Mouse (Mus musculus) hindbrain, embryonic 11.5 days (tissue): ENCODE measurements around the gene Osbpl8. TPM values are rescaled to one million over a fixed set of nuclear protein-coding genes. Genes with fewer than 3 reads are reported as not detected.
A peak's percentile ranks its signal among the peaks of the same experiment; 100 is the strongest.

Source experiments
- ATAC-seq: fragments of 200-750 bp; cut with Nextera tagmentation; 2 replicates; pipeline ENCODE4 v1.8.0; 2017; ENCODE audit warnings: mild to moderate bottlenecking, moderate TSS enrichment, moderate library complexity; ENCODE audit not compliant: low FRiP score
- DNase-seq: peaks from one replicate; pipeline ENCODE4 v3.0.0-alpha.2; 2015; ENCODE audit warnings: low spot score
- H3K27ac ChIP-seq: fragments of 300-500 bp; sonication (generic); 2 replicates; pipeline ENCODE4 v1.5.1; 2014; ENCODE audit warnings: mild to moderate bottlenecking, low read depth, low read length
- H3K27me3 ChIP-seq: fragments of 300-500 bp; sonication (generic); 2 replicates; pipeline ENCODE4 v1.6.1; 2014; ENCODE audit warnings: mild to moderate bottlenecking, low read length, moderate library complexity, mixed read lengths; ENCODE audit not compliant: control insufficient read depth, insufficient read depth
- H3K36me3 ChIP-seq: fragments of 300-500 bp; sonication (generic); 2 replicates; pipeline ENCODE4 v1.6.1; 2014; ENCODE audit warnings: mild to moderate bottlenecking, low read length, moderate library complexity, mixed read lengths; ENCODE audit not compliant: control insufficient read depth, insufficient read depth
- H3K4me1 ChIP-seq: fragments of 300-500 bp; sonication (generic); replicated peaks from 2 replicates; pipeline ENCODE4 v1.6.1; 2014; ENCODE audit warnings: low read length, mixed read lengths; ENCODE audit not compliant: control insufficient read depth, insufficient read depth
- H3K4me2 ChIP-seq: fragments of 300-500 bp; sonication (generic); replicated peaks from 2 replicates; pipeline ENCODE4 v1.6.1; 2014; ENCODE audit warnings: mild to moderate bottlenecking, low read depth, low read length
- H3K4me3 ChIP-seq: fragments of 300-500 bp; sonication (generic); 2 replicates; pipeline ENCODE4 v1.5.1; 2014; ENCODE audit warnings: low read depth, low read length
- H3K9ac ChIP-seq: fragments of 300-500 bp; sonication (generic); 2 replicates; pipeline ENCODE4 v1.6.1; 2014; ENCODE audit warnings: low read depth, low read length
- H3K9me3 ChIP-seq: fragments of 300-500 bp; sonication (generic); 2 replicates; pipeline ENCODE4 v1.6.1; 2016; ENCODE audit warnings: low read length; ENCODE audit not compliant: control insufficient read depth
- WGBS: fragments of 180-500 bp; shearing (Covaris S2); extraction: QIAGEN DNeasy Blood & Tissue Kit; methylation state at CpG from one replicate; pipeline ENCODE4 v1.1.7; 2014; 5-methylcytosine and 5-hydroxymethylcytosine counted together
- polyA plus RNA-seq: library from polyadenylated mRNA; unstranded; fragments of >200 nt; fragmentation: Nextera tagmentation; extraction: Ambion mirVana; gene quantifications from 2 replicates; pipeline ENCODE4 v1.2.1, GENCODE M21; 2014

Osbpl8 gene
- polyA plus RNA-seq, 1 experiment from 2014 or later: 15.4 TPM

DNA sequence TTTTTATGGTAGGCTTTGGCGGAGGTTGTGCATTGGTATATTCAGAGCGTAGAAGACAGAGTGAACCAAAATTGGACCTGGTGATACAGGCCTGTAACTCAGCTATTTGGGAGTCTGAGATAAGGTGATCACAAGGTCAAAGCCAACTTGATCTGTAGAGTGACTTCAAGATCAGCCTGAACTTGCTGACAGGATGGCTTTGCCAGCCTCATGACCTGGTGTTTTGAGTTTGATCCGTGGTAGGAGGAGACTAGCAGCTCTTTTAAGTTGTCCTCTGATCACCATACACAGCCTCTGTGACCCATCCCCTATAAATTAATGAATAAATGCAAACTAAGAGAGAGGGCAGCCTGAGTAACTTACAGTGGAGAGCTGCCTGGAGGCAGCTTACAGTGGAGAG, 3.8 kb downstream of the Osbpl8 start:
- H3K4me2 ChIP-seq: no peak overlapping the region
- WGBS: 90% methylated on average over 3 of the region's 3 CpGs
- no peak overlapping the region for H3K27ac ChIP-seq
- no peak overlapping the region for H3K4me3 ChIP-seq
- no peak overlapping the region for H3K9ac ChIP-seq
- DNase-seq (no peak), ATAC-seq (no peak)
- H3K27me3 ChIP-seq: no peaks in the 10 kb centered on the region
- no peaks in the 10 kb centered on the region for H3K9me3 ChIP-seq
- H3K36me3 ChIP-seq: no peaks in the 10 kb centered on the region
- no peaks in the 10 kb centered on the region for H3K4me1 ChIP-seq

- ATAC-seq: no peak
- no peak overlapping the region for H3K9ac ChIP-seq
- no peak overlapping the region for H3K4me3 ChIP-seq
- no peak overlapping the region for H3K4me2 ChIP-seq
- H3K36me3 ChIP-seq: no peaks in the 10 kb centered on the region
- DNase-seq: no peak
- WGBS: 91% methylated on average over 15 of the region's 15 CpGs
- no peaks in the 10 kb centered on the region for H3K27me3 ChIP-seq
- H3K9me3 ChIP-seq: no peaks in the 10 kb centered on the region
- no peak overlapping the region for H3K27ac ChIP-seq
- no peaks in the 10 kb centered on the region for H3K4me1 ChIP-seq
Observed at GRCm38 (mm10) chr10:111171246-111171934, 6.8 kb downstream of the Osbpl8 start.

DNA sequence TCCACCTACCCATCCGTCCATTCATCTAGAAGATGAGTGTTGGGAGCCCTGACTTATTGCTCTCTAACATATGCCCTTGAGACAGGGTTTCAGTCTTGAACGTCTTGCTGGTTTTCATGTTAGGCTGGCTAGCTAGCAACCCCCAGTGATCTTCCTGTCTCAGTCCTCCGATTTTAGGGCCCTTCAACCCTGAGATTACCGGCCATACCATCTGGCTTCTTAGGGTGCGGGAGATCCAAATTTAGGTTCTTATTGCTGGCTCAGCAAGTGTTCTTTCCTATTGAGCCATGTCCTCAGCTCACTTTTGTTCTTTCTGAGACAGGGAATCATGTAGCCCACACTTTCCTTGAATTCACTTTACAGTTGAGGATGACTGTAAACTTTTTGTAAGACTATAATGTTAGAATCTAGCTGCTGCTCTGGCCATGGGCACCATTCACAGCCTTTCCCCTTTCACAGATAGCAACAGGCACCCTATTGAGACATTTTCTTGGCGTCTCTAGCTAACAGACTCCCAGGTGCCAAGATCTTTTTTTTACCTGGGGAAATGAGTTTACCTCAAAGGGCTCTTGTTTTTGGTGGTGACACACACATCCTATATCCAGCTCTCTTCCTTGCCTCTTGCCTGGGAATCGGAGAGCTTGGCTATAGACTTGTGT, 9.2 kb downstream of the Osbpl8 start:
- no peak overlapping the region for H3K27ac ChIP-seq
- no peak for ATAC-seq
- 88% methylated on average over 7 of the region's 7 CpGs for WGBS
- no peak overlapping the region for H3K4me2 ChIP-seq
- no peak overlapping the region for H3K4me3 ChIP-seq
- DNase-seq: no peak
- H3K36me3 ChIP-seq: no peaks in the 10 kb centered on the region
- H3K9ac ChIP-seq: no peak overlapping the region
- H3K27me3 ChIP-seq: no peaks in the 10 kb centered on the region
- no peaks in the 10 kb centered on the region for H3K4me1 ChIP-seq
- H3K9me3 ChIP-seq: no peaks in the 10 kb centered on the region

DNA sequence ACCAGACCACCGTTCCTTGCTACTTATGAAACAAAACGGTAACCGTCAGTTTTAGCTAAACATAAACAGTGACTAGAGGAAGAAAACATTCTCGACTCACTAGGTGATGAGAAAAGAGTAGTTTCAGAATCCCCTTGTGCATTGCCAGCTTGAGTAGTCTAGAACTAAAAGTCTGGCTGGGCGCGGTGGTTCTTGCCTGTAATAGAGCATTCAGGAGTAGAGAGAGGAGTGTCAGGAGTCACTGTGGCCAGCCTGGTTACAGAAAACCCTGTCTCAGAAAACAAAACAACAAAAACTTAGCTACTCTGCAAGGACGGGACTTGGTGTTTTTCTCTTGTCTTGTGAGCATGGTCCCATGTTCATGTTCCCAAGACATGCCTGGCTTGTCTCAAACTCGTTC, 12.8 kb downstream of the Osbpl8 start:
- 86% methylated on average over 8 of the region's 8 CpGs for WGBS
- no peak for DNase-seq
- H3K4me2 ChIP-seq: no peak overlapping the region
- no peaks in the 10 kb centered on the region for H3K4me1 ChIP-seq
- H3K27me3 ChIP-seq: no peaks in the 10 kb centered on the region
- H3K36me3 ChIP-seq: no peaks in the 10 kb centered on the region
- no peak overlapping the region for H3K27ac ChIP-seq
- no peak overlapping the region for H3K4me3 ChIP-seq
- no peak for ATAC-seq
- no peaks in the 10 kb centered on the region for H3K9me3 ChIP-seq
- no peak overlapping the region for H3K9ac ChIP-seq

DNA sequence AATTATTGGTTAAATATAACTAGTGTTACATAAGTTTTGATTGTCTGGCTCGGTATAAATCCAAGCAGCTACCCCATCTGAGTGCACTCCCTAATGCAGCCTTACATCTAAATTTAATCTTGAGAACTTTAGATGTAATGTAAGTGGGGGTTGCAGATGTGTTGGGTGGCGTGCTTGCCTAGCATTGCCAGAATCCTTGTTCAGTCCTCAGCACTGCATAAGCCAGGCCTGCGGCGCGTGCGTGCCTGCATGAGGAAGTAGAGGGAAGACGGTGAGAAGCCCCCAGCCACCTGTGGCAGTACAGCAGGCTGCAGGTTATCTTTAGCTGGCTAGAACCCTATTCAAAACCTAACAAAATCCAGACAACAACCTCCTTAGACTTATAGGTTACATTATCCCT, 13.5 kb downstream of the Osbpl8 start:
- H3K4me2 ChIP-seq: no peak overlapping the region
- H3K4me3 ChIP-seq: no peak overlapping the region
- H3K36me3 ChIP-seq: no peaks in the 10 kb centered on the region
- no peaks in the 10 kb centered on the region for H3K9me3 ChIP-seq
- 95% methylated on average over 7 of the region's 7 CpGs for WGBS
- H3K9ac ChIP-seq: no peak overlapping the region
- no peak overlapping the region for H3K27ac ChIP-seq
- H3K27me3 ChIP-seq: no peaks in the 10 kb centered on the region
- no peaks in the 10 kb centered on the region for H3K4me1 ChIP-seq
- DNase-seq: no peak
- ATAC-seq: no peak

- H3K4me3 ChIP-seq: no peak overlapping the region
- no peaks in the 10 kb centered on the region for H3K4me1 ChIP-seq
- H3K27ac ChIP-seq: no peak overlapping the region
- ATAC-seq (peak; percentile 57; the same call in 1 of the 2 replicates), DNase-seq (no peak)
- no peaks in the 10 kb centered on the region for H3K36me3 ChIP-seq
- WGBS: 35% methylated on average over 3 of the region's 3 CpGs
- no peaks in the 10 kb centered on the region for H3K27me3 ChIP-seq
- no peak overlapping the region for H3K9ac ChIP-seq
- H3K9me3 ChIP-seq: no peaks in the 10 kb centered on the region
- H3K4me2 ChIP-seq: no peak overlapping the region
Observed at GRCm38 (mm10) chr10:111180633-111181032, 16.1 kb downstream of the Osbpl8 start.

GRCm38 (mm10) chr10:111183634-111184270, 19.2 kb downstream of the Osbpl8 start:
- no peaks in the 10 kb centered on the region for H3K27me3 ChIP-seq
- ATAC-seq (no peak), DNase-seq (no peak)
- no peak overlapping the region for H3K27ac ChIP-seq
- no peak overlapping the region for H3K9ac ChIP-seq
- no peaks in the 10 kb centered on the region for H3K36me3 ChIP-seq
- 85% methylated on average over 7 of the region's 7 CpGs for WGBS
- H3K4me3 ChIP-seq: no peak overlapping the region
- no peak overlapping the region for H3K4me2 ChIP-seq
- H3K9me3 ChIP-seq: no peaks in the 10 kb centered on the region
- H3K4me1 ChIP-seq: no peaks in the 10 kb centered on the region

DNA sequence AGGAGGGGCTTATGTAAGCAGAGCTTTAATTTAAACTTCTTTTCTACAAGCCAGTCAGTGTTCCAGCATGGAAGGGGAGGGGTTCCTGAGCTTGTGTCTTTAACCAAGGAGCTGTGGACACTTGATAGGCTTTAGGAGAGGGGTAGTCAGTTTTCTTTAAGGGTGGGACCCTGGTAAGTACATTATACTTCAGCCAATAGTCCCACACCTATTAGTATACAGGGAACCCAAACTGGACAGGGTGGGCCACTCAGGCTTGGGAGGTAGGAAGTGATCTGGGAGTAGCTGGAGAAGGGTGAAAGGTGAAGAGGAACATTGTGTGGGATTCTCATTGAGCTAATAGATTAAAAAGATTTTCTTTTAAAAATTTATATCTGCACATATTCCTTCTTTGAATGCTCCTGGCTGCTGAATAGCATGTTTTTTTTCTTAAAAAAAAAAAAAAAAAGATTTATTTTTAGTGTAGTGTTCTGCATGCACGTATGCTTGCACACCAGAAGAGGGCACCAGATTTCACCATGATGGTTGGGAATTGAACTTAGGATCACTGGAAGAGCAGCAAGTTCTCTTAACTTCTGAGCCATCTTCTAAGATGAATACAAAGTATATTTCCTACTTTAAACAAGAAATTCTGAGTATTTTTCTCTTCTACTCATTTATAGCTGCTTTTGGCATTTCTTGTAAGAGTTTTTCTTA, 21.2 kb downstream of the Osbpl8 start:
- H3K9me3 ChIP-seq: no peaks in the 10 kb centered on the region
- no peak overlapping the region for H3K4me3 ChIP-seq
- ATAC-seq (no peak), DNase-seq (no peak)
- no peaks in the 10 kb centered on the region for H3K36me3 ChIP-seq
- whole genome bisulfite sequencing: 87% methylated on average over 1 of the region's 1 CpGs
- H3K4me1 ChIP-seq: no peaks in the 10 kb centered on the region
- no peak overlapping the region for H3K27ac ChIP-seq
- H3K9ac ChIP-seq: no peak overlapping the region
- H3K27me3 ChIP-seq: no peaks in the 10 kb centered on the region
- H3K4me2 ChIP-seq: no peak overlapping the region
